In genomic region chr11:117843434-117843833, GRCm38 (mm10) we compare ENCODE assay signal across 30 mouse cellular contexts. TPM values are rescaled to one million over a fixed set of nuclear protein-coding genes. Genes with fewer than 3 reads are reported as not detected.
DNase-seq lines count a peak whose midpoint lies in the region; ATAC-seq and TF ChIP-seq lines count a peak whose summit lies in the region.
"Had no signal": no experiment of that assay in that cellular context is flagged by ENCODE, and none has a peak within 500 bp of the region (broad histone marks: within the 10 kb centered on the region; RNA-seq: fewer than 3 reads in every experiment).

No protein-coding gene starts in this region.

- peaks cover 78% of the 10 kb centered on the region for H3K4me1 ChIP-seq in liver, embryonic 15.5 days (replicated peaks)
- H3K4me1 ChIP-seq in liver, postnatal 0 days (ENCODE audit: insufficient read depth), result peaks cover 58% of the 10 kb centered on the region
- peaks cover 8% of the 10 kb centered on the region for H3K4me1 ChIP-seq in forebrain, embryonic 13.5 days

- no peak for ATAC-seq in liver, embryonic 15.5 days (ENCODE audit: insufficient read depth)
- ATAC-seq in liver, postnatal 0 days, result no peak
- ATAC-seq in forebrain, embryonic 13.5 days, result no peak
- ATAC-seq: CD4-positive, CD25-positive, alpha-beta regulatory T cell, adult 4 months; forebrain, embryonic 16.5 days; hindbrain, embryonic 16.5 days; intestine, embryonic 15.5 days; Patski had no signal

- no peak overlapping the region for H3K4me2 ChIP-seq in liver, embryonic 15.5 days
- no peak overlapping the region for H3K4me2 ChIP-seq in liver, postnatal 0 days (ENCODE audit: low read depth, low read length)
- H3K4me2 ChIP-seq in forebrain, embryonic 13.5 days, result no peak overlapping the region
- H3K4me2 ChIP-seq: embryonic facial prominence, embryonic 12.5 days; embryonic facial prominence, embryonic 15.5 days; forebrain, embryonic 12.5 days; heart, embryonic 12.5 days; heart, embryonic 15.5 days; hindbrain, embryonic 13.5 days; intestine, embryonic 15.5 days had no signal

- 64% methylated on average over 2 of the region's 2 CpGs for WGBS in liver, embryonic 15.5 days (ENCODE audit: insufficient replicate concordance)
- WGBS in liver, postnatal 0 days (ENCODE audit: insufficient replicate concordance), result 88% methylated on average over 2 of the region's 2 CpGs
- WGBS in forebrain, embryonic 13.5 days, result 86% methylated on average over 2 of the region's 2 CpGs

- H3K27me3 ChIP-seq in liver, embryonic 15.5 days, result no peaks in the 10 kb centered on the region
- no peaks in the 10 kb centered on the region for H3K27me3 ChIP-seq in liver, postnatal 0 days (ENCODE audit: insufficient read depth, low read length)
- H3K27me3 ChIP-seq in forebrain, embryonic 13.5 days, result no peaks in the 10 kb centered on the region
- H3K27me3 ChIP-seq: embryonic facial prominence, embryonic 12.5 days; embryonic facial prominence, embryonic 15.5 days; forebrain, embryonic 12.5 days; heart, embryonic 12.5 days; heart, embryonic 15.5 days; hindbrain, embryonic 13.5 days; intestine, embryonic 15.5 days; Patski had no signal

- no peaks in the 10 kb centered on the region for H3K9me3 ChIP-seq in liver, embryonic 15.5 days (replicated peaks)
- H3K9me3 ChIP-seq in liver, postnatal 0 days (ENCODE audit: low read length), result no peaks in the 10 kb centered on the region
- H3K9me3 ChIP-seq in forebrain, embryonic 13.5 days (replicated peaks), result no peaks in the 10 kb centered on the region
- H3K9me3 ChIP-seq: embryonic facial prominence, embryonic 12.5 days; embryonic facial prominence, embryonic 15.5 days; forebrain, embryonic 12.5 days; heart, embryonic 12.5 days; heart, embryonic 15.5 days; hindbrain, embryonic 10.5 days; hindbrain, embryonic 13.5 days; intestine, embryonic 15.5 days had no signal

- TF ChIP-seq CTCF in liver, postnatal 0 days (IDR thresholded peaks at IDR 0.05; ENCODE audit: low read depth), result no peak

- H3K4me3 ChIP-seq in liver, embryonic 15.5 days (replicated peaks), result no peak overlapping the region
- no peak overlapping the region for H3K4me3 ChIP-seq in liver, postnatal 0 days (ENCODE audit: low read depth, low read length)
- H3K4me3 ChIP-seq in forebrain, embryonic 13.5 days, result no peak overlapping the region
- H3K4me3 ChIP-seq: embryonic facial prominence, embryonic 12.5 days; embryonic facial prominence, embryonic 15.5 days; erythroblast, embryonic 14.5 days; forebrain, embryonic 12.5 days; heart, embryonic 12.5 days; heart, embryonic 15.5 days; hindbrain, embryonic 10.5 days; hindbrain, embryonic 13.5 days; intestine, embryonic 15.5 days had no signal

- no peak for TF ChIP-seq EP300 in liver, postnatal 0 days (IDR thresholded peaks at IDR 0.05; ENCODE audit: low read depth)

- no peak overlapping the region for H3K9ac ChIP-seq in liver, embryonic 15.5 days
- H3K9ac ChIP-seq in liver, postnatal 0 days (replicated peaks), result no peak overlapping the region
- no peak overlapping the region for H3K9ac ChIP-seq in forebrain, embryonic 13.5 days
- H3K9ac ChIP-seq: embryonic facial prominence, embryonic 12.5 days; embryonic facial prominence, embryonic 15.5 days; forebrain, embryonic 12.5 days; heart, embryonic 12.5 days; heart, embryonic 15.5 days; hindbrain, embryonic 13.5 days; intestine, embryonic 15.5 days had no signal

- no peak for DNase-seq in liver, postnatal 0 days
- DNase-seq in 3T3-L1 (ENCODE audit: low read depth, low spot score) (peak; percentile 76), MN1 (ENCODE audit: low spot score) (no peak)
- DNase-seq in Muller cell, postnatal 12 days (ENCODE audit: inconsistent ontology term), result peak; percentile 59
- DNase-seq: adrenal gland, postnatal 10 days; adrenal gland, postnatal 36 days; B cell, adult 2 months; cerebellum, adult 18-20 months; cerebellum, adult 9-10 months; cerebellum, postnatal 14 days; gastrocnemius, postnatal 25 days; heart, adult 18-20 months; heart, postnatal 10 days; heart, postnatal 36 days had no signal

- H3K27ac ChIP-seq in liver, embryonic 15.5 days (replicated peaks), result 0 out of 2 replicates have a peak overlapping the region, but pooled peaks have one; percentile 4
- no peak overlapping the region for H3K27ac ChIP-seq in liver, postnatal 0 days (ENCODE audit: low read depth)
- no peak overlapping the region for H3K27ac ChIP-seq in forebrain, embryonic 13.5 days
- H3K27ac ChIP-seq: embryonic facial prominence, embryonic 12.5 days; embryonic facial prominence, embryonic 15.5 days; forebrain, embryonic 12.5 days; heart, embryonic 15.5 days; hindbrain, embryonic 10.5 days; hindbrain, embryonic 13.5 days; intestine, embryonic 15.5 days had no signal

- no peaks in the 10 kb centered on the region for H3K36me3 ChIP-seq in liver, embryonic 15.5 days (replicated peaks)
- no peaks in the 10 kb centered on the region for H3K36me3 ChIP-seq in liver, postnatal 0 days (replicated peaks; ENCODE audit: insufficient read depth, low read length)
- H3K36me3 ChIP-seq in forebrain, embryonic 13.5 days (ENCODE audit: poor library complexity, severe bottlenecking), result no peaks in the 10 kb centered on the region
- H3K36me3 ChIP-seq: embryonic facial prominence, embryonic 12.5 days; embryonic facial prominence, embryonic 15.5 days; forebrain, embryonic 12.5 days; heart, embryonic 12.5 days; heart, embryonic 15.5 days; hindbrain, embryonic 10.5 days; hindbrain, embryonic 13.5 days; intestine, embryonic 15.5 days had no signal

RNA-seq across cellular contexts. Expression of gene Birc5, which starts 5.6 kb away (rescaled TPM):
- 306 and 347 TPM in 2 replicates for polyA plus RNA-seq in liver, embryonic 15.5 days (2015; fragmentation: Nextera tagmentation; extraction: Ambion mirVana)
- 193 and 197 TPM in 2 replicates for polyA plus RNA-seq in liver, postnatal 0 days (2015; fragmentation: Nextera tagmentation; extraction: Ambion mirVana)
- polyA plus RNA-seq in forebrain, embryonic 13.5 days (2015; fragmentation: Nextera tagmentation; extraction: Ambion mirVana), result 231 and 243 TPM in 2 replicates

RNA-seq across cellular contexts. Expression of gene Tmem235, which starts 17.1 kb away (rescaled TPM):
- not detected in 2 replicates for polyA plus RNA-seq in liver, embryonic 15.5 days (2015; fragmentation: Nextera tagmentation; extraction: Ambion mirVana)
- not detected in 2 replicates for polyA plus RNA-seq in liver, postnatal 0 days (2015; fragmentation: Nextera tagmentation; extraction: Ambion mirVana)
- polyA plus RNA-seq in forebrain, embryonic 13.5 days (2015; fragmentation: Nextera tagmentation; extraction: Ambion mirVana), result not detected in 2 replicates
- polyA plus RNA-seq: CD4-positive, CD25-positive, alpha-beta regulatory T cell, adult 4 months; embryonic facial prominence, embryonic 12.5 days; embryonic facial prominence, embryonic 15.5 days; erythroblast, embryonic 14.5 days; forebrain, embryonic 12.5 days; forebrain, embryonic 16.5 days; gonadal fat pad, adult 2 months; heart, embryonic 12.5 days; heart, embryonic 15.5 days; hindbrain, embryonic 10.5 days; hindbrain, embryonic 13.5 days; intestine, embryonic 15.5 days had no signal

RNA-seq across cellular contexts. Expression of gene Tk1, which starts 17.5 kb away (rescaled TPM):
- polyA plus RNA-seq in liver, embryonic 15.5 days (2015; fragmentation: Nextera tagmentation; extraction: Ambion mirVana), result 136 and 138 TPM in 2 replicates
- 96.8 and 101 TPM in 2 replicates for polyA plus RNA-seq in liver, postnatal 0 days (2015; fragmentation: Nextera tagmentation; extraction: Ambion mirVana)
- 103 and 104 TPM in 2 replicates for polyA plus RNA-seq in forebrain, embryonic 13.5 days (2015; fragmentation: Nextera tagmentation; extraction: Ambion mirVana)

RNA-seq across cellular contexts. Expression of gene Afmid, which starts 17.7 kb away (rescaled TPM):
- 11.8 and 12.0 TPM in 2 replicates for polyA plus RNA-seq in liver, embryonic 15.5 days (2015; fragmentation: Nextera tagmentation; extraction: Ambion mirVana)
- 32.9 and 34.4 TPM in 2 replicates for polyA plus RNA-seq in liver, postnatal 0 days (2015; fragmentation: Nextera tagmentation; extraction: Ambion mirVana)
- 7.4 and 7.5 TPM in 2 replicates for polyA plus RNA-seq in forebrain, embryonic 13.5 days (2015; fragmentation: Nextera tagmentation; extraction: Ambion mirVana)

RNA-seq across cellular contexts. Expression of gene Tha1, which starts 29.8 kb away (rescaled TPM):
- polyA plus RNA-seq in liver, embryonic 15.5 days (2015; fragmentation: Nextera tagmentation; extraction: Ambion mirVana), result 1.6 and 1.8 TPM in 2 replicates
- 6.6 and 7.1 TPM in 2 replicates for polyA plus RNA-seq in liver, postnatal 0 days (2015; fragmentation: Nextera tagmentation; extraction: Ambion mirVana)
- 2.3 and 2.5 TPM in 2 replicates for polyA plus RNA-seq in forebrain, embryonic 13.5 days (2015; fragmentation: Nextera tagmentation; extraction: Ambion mirVana)

Comparison
In these comparisons a context has a peak if more than half of its experiments do, and no peak if none do; other contexts are left out.
1. DNase-seq: peak in 3T3-L1 (single experiment) and Muller cell, postnatal 12 days (single experiment); none in liver, postnatal 0 days (single experiment) and MN1 (single experiment).